Mouse (Mus musculus) left cerebral cortex, adult 11 months (tissue): ENCODE measurements around the gene Acot11.
A peak's percentile ranks its signal among the peaks of the same experiment; 100 is the strongest.
"Not testable (repeated sequence)": the region's sequence is repeated elsewhere in the genome, so short reads cannot be mapped to it uniquely, and the experiment has no call there.

Experiments
- DNase-seq: peaks from one replicate; pipeline ENCODE4 v3.0.0; 2022; ENCODE audit warnings: low spot score

The Acot11 gene

GRCm38 (mm10) chr4:106776998-106777397 lies 27.8 kb downstream of the Acot11 start:
- DNase-seq, result peak; percentile 62

GRCm38 (mm10) chr4:106775767-106776166 lies 29.0 kb downstream of the Acot11 start:
- not testable (repeated sequence) for DNase-seq

- no peak for DNase-seq
These were observed 32.2 kb downstream of the Acot11 start for GRCm38 (mm10) chr4:106772558-106772957.

- no peak for DNase-seq
These were observed 35.5 kb downstream of the Acot11 start for GRCm38 (mm10) chr4:106769306-106769705.

- no peak for DNase-seq
These were observed 40.6 kb downstream of the Acot11 start for GRCm38 (mm10) chr4:106764166-106764565.

GRCm38 (mm10) chr4:106751726-106752125 lies 53.1 kb downstream of the Acot11 start:
- no peak for DNase-seq

GRCm38 (mm10) chr4:106749699-106750098 lies 55.1 kb downstream of the Acot11 start:
- DNase-seq, result peak; percentile 80

GRCm38 (mm10) chr4:106747001-106747580 lies 57.7 kb downstream of the Acot11 start:
- no peak for DNase-seq

- no peak for DNase-seq
These were observed 58.9 kb downstream of the Acot11 start for GRCm38 (mm10) chr4:106745862-106746261.

- no peak for DNase-seq
These were observed 66.9 kb downstream of the Acot11 start for GRCm38 (mm10) chr4:106737904-106738303.

- not testable (repeated sequence) for DNase-seq
These were observed 67.9 kb downstream of the Acot11 start for GRCm38 (mm10) chr4:106736884-106737283.

GRCm38 (mm10) chr4:106733636-106734035 lies 71.2 kb downstream of the Acot11 start, which contains the start of gene Fam151a:
TSS of gene Fam151a (plus strand) at chr4:106733889.
- DNase-seq, result no peak

- no peak for DNase-seq
These were observed 74.0 kb downstream of the Acot11 start, which contains the start of gene Mroh7 for GRCm38 (mm10) chr4:106730814-106731213. TSS of gene Mroh7 (minus strand) at chr4:106730925.

- DNase-seq, result no peak
These were observed 84.2 kb downstream of the Acot11 start for GRCm38 (mm10) chr4:106720631-106721030.

GRCm38 (mm10) chr4:106713622-106714021 lies 91.2 kb downstream of the Acot11 start:
- DNase-seq, result no peak

GRCm38 (mm10) chr4:106708408-106708807 lies 96.4 kb downstream of the Acot11 start:
- peak; percentile 70 for DNase-seq

- DNase-seq, result no peak
These were observed 96.8 kb downstream of the Acot11 start for GRCm38 (mm10) chr4:106707957-106708356.

- no peak for DNase-seq
These were observed 99.6 kb downstream of the Acot11 start for GRCm38 (mm10) chr4:106705096-106705665.

- no peak for DNase-seq
These were observed 100.4 kb downstream of the Acot11 start for GRCm38 (mm10) chr4:106704416-106704815.

GRCm38 (mm10) chr4:106703956-106704355 lies 100.8 kb downstream of the Acot11 start:
- no peak for DNase-seq

- no peak for DNase-seq
These were observed 104.0 kb downstream of the Acot11 start for GRCm38 (mm10) chr4:106700798-106701197.

- no peak for DNase-seq
These were observed 104.8 kb downstream of the Acot11 start for GRCm38 (mm10) chr4:106699989-106700388.
